Mouse (Mus musculus) cerebellum, adult 2 months (tissue): ENCODE results near the gene Dnah2.

Experiments used
- CTCF ChIP-seq: fragments of 200-500 bp; IDR thresholded peaks from 2 replicates; pipeline ENCODE4 v1.5.1; 2011; ENCODE audit warnings: low read depth, mild to moderate bottlenecking, control low read depth, low read length, moderate library complexity, borderline replicate concordance; ENCODE audit not compliant: insufficient read depth
- POLR2A ChIP-seq: fragments of 200-500 bp; IDR thresholded peaks from 2 replicates; pipeline ENCODE4 v1.6.1; 2011; ENCODE audit warnings: low read length, control low read depth, borderline replicate concordance; ENCODE audit not compliant: insufficient read depth

GRCm38 (mm10) chr11:69591424-69591823, 42.5 kb upstream of the Dnah2 start:
- TF ChIP-seq CTCF = no peak
- no peak for TF ChIP-seq POLR2A
